24 mouse cellular contexts compared by ENCODE assay signal in the genomic region with DNA sequence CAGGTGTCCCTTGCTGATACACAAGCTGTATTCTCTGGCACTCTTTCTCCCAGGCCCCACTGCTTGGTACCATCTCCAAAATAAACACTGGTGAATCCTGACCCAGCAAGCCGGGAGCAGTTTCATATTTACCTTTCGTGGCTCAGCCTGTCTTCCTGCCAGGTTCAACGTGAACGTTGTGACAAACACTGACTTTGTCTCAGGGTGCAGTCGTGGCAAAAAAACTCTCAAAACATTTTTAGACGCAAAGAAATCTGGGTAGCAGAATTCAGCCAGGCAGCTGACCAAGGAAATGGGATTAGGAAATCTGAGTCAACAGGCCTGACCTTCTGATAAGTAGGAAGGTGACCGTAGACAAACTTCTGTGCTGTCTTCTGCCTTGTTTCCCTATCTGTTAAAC. TPM values are rescaled to one million over a fixed set of nuclear protein-coding genes. Genes with fewer than 3 reads are reported as not detected.
DNase-seq lines count a peak whose midpoint lies in the region; ATAC-seq and TF ChIP-seq lines count a peak whose summit lies in the region.
"Had no signal": no experiment of that assay in that cellular context is flagged by ENCODE, and none has a peak within 500 bp of the region (broad histone marks: within the 10 kb centered on the region; RNA-seq: fewer than 3 reads in every experiment).

No protein-coding gene starts in this region.

- WGBS in heart, embryonic 16.5 days: 41% methylated on average over 7 of the region's 7 CpGs
- 47% methylated on average over 7 of the region's 7 CpGs for WGBS in heart, embryonic 12.5 days
- 89% methylated on average over 7 of the region's 7 CpGs for WGBS in forebrain, embryonic 13.5 days

- H3K9me3 ChIP-seq in heart, embryonic 16.5 days (replicated peaks; ENCODE audit: control insufficient read depth, low read length): no peaks in the 10 kb centered on the region
- H3K9me3 ChIP-seq in heart, embryonic 12.5 days (replicated peaks): no peaks in the 10 kb centered on the region
- H3K9me3 ChIP-seq in forebrain, embryonic 13.5 days (replicated peaks): no peaks in the 10 kb centered on the region
- H3K9me3 ChIP-seq: heart, embryonic 10.5 days; liver, embryonic 13.5 days; midbrain, embryonic 12.5 days; neural tube, embryonic 13.5 days had no signal

- H3K27ac ChIP-seq in heart, embryonic 16.5 days (ENCODE audit: low read length): no peak overlapping the region
- H3K27ac ChIP-seq in heart, embryonic 12.5 days (ENCODE audit: poor library complexity, severe bottlenecking): no peak overlapping the region
- H3K27ac ChIP-seq in forebrain, embryonic 13.5 days: no peak overlapping the region
- H3K27ac ChIP-seq: heart, embryonic 10.5 days; hindbrain, embryonic 14.5 days; liver, embryonic 13.5 days; midbrain, embryonic 12.5 days; neural tube, embryonic 13.5 days had no signal

- no peak overlapping the region for H3ac ChIP-seq in myocyte (ENCODE audit: control insufficient read depth, insufficient read length)

- H3K36me3 ChIP-seq in heart, embryonic 16.5 days (ENCODE audit: control insufficient read depth, insufficient read depth): no peaks in the 10 kb centered on the region
- no peaks in the 10 kb centered on the region for H3K36me3 ChIP-seq in heart, embryonic 12.5 days
- no peaks in the 10 kb centered on the region for H3K36me3 ChIP-seq in myocyte (ENCODE audit: control insufficient read depth, insufficient read depth)
- H3K36me3 ChIP-seq in forebrain, embryonic 13.5 days (ENCODE audit: poor library complexity, severe bottlenecking): no peaks in the 10 kb centered on the region
- H3K36me3 ChIP-seq: heart, embryonic 10.5 days; liver, embryonic 13.5 days; midbrain, embryonic 12.5 days; neural tube, embryonic 13.5 days had no signal

- TF ChIP-seq POLR2A in myocyte (IDR thresholded peaks at IDR 0.05; ENCODE audit: insufficient read length, low read depth): no peak

- no peaks in the 10 kb centered on the region; the same call in 1 of the 2 replicates for H3K4me1 ChIP-seq in heart, embryonic 16.5 days (ENCODE audit: control insufficient read depth, insufficient read depth, low read length)
- peaks cover 10% of the 10 kb centered on the region for H3K4me1 ChIP-seq in heart, embryonic 12.5 days (replicated peaks)
- no peaks in the 10 kb centered on the region for H3K4me1 ChIP-seq in forebrain, embryonic 13.5 days
- H3K4me1 ChIP-seq: liver, embryonic 13.5 days; midbrain, embryonic 12.5 days; neural tube, embryonic 13.5 days had no signal

- peak; percentile 38 to 47 for DNase-seq in cerebellum, postnatal 10 days
- DNase-seq in cerebellum, adult 8-10 months: no peak
- DNase-seq in adipocyte (ENCODE audit: low spot score): peak; percentile 47
- DNase-seq: gastrocnemius, postnatal 25 days; kidney, adult 9 months; kidney, postnatal 36 days; liver, embryonic 13.5 days; lung, postnatal 10 days; right cerebral cortex, adult 18-20 months; thymus, postnatal 14 days had no signal

- H3K4me3 ChIP-seq in heart, embryonic 16.5 days (ENCODE audit: low read length): no peak overlapping the region
- no peak overlapping the region for H3K4me3 ChIP-seq in heart, embryonic 12.5 days
- no peak overlapping the region for H3K4me3 ChIP-seq in myocyte
- H3K4me3 ChIP-seq in forebrain, embryonic 13.5 days: no peak overlapping the region
- H3K4me3 ChIP-seq: heart, embryonic 10.5 days; liver, embryonic 13.5 days; midbrain, embryonic 12.5 days; neural tube, embryonic 13.5 days had no signal

- H3K4me2 ChIP-seq in heart, embryonic 16.5 days (ENCODE audit: low read depth, low read length): no peak overlapping the region
- H3K4me2 ChIP-seq in heart, embryonic 12.5 days: no peak overlapping the region
- H3K4me2 ChIP-seq in myocyte (ENCODE audit: low read depth): peak overlapping the region; percentile 30
- H3K4me2 ChIP-seq in forebrain, embryonic 13.5 days: no peak overlapping the region
- H3K4me2 ChIP-seq: hindbrain, embryonic 14.5 days; liver, embryonic 13.5 days; midbrain, embryonic 12.5 days; neural tube, embryonic 13.5 days had no signal

- H3K27me3 ChIP-seq in heart, embryonic 16.5 days (ENCODE audit: control insufficient read depth, insufficient read depth, low read length): no peaks in the 10 kb centered on the region
- H3K27me3 ChIP-seq in heart, embryonic 12.5 days (replicated peaks): no peaks in the 10 kb centered on the region
- H3K27me3 ChIP-seq in myocyte (ENCODE audit: control insufficient read depth, insufficient read depth, insufficient read length): no peaks in the 10 kb centered on the region
- no peaks in the 10 kb centered on the region for H3K27me3 ChIP-seq in forebrain, embryonic 13.5 days
- H3K27me3 ChIP-seq: CH12.LX; liver, embryonic 13.5 days; midbrain, embryonic 12.5 days; neural tube, embryonic 13.5 days had no signal

- 0 out of 2 replicates have a peak, but pooled peaks have one; percentile 23 for ATAC-seq in heart, embryonic 16.5 days (replicated peaks; ENCODE audit: extremely low read depth, insufficient read depth, low FRiP score)
- ATAC-seq in heart, embryonic 12.5 days (ENCODE audit: insufficient number of reproducible peaks, low FRiP score): no peak
- no peak for ATAC-seq in forebrain, embryonic 13.5 days
- ATAC-seq: forebrain, embryonic 14.5 days had no signal

- no peak overlapping the region for H3K9ac ChIP-seq in heart, embryonic 16.5 days (ENCODE audit: low read length)
- H3K9ac ChIP-seq in heart, embryonic 12.5 days: no peak overlapping the region
- no peak overlapping the region for H3K9ac ChIP-seq in forebrain, embryonic 13.5 days
- H3K9ac ChIP-seq: hindbrain, embryonic 14.5 days; liver, embryonic 13.5 days; midbrain, embryonic 12.5 days; neural tube, embryonic 13.5 days had no signal

- H3K79me2 ChIP-seq in myocyte (ENCODE audit: control insufficient read depth, insufficient read depth): no peaks in the 10 kb centered on the region

TF ChIP-seq in myocyte, 11 proteins besides CTCF, POLR2A, EP300 and RAD21:
- TF ChIP-seq MYOG (IDR thresholded peaks at IDR 0.05; ENCODE audit: control insufficient read depth in 1 of 3, insufficient read depth in 1 of 3, insufficient read length in 2 of 3, low read depth in 2 of 3) (no peak), USF1 (IDR thresholded peaks at IDR 0.05; ENCODE audit: low read depth) (peak; percentile 7), REST (IDR thresholded peaks at IDR 0.05; ENCODE audit: insufficient read depth, insufficient read length) (no peak)

RNA-seq across cellular contexts. Expression of a gene that starts 13.2 kb away (rescaled TPM):
- polyA plus RNA-seq in heart, embryonic 16.5 days (2015; fragmentation: Nextera tagmentation; extraction: Ambion mirVana): 1.1 and 1.7 TPM in 2 replicates
- polyA plus RNA-seq in heart, embryonic 12.5 days (2016; fragmentation: Nextera tagmentation; extraction: Ambion mirVana): 0.44 and 0.46 TPM in 2 replicates
- 7.9 TPM for polyA plus RNA-seq in myocyte (2012; fragmentation: generic; extraction: Trizol)
- polyA plus RNA-seq in forebrain, embryonic 13.5 days (2015; fragmentation: Nextera tagmentation; extraction: Ambion mirVana): 0.24 TPM in 1 of 2 replicates, not detected in the other

RNA-seq across cellular contexts. Expression of a gene that starts 21.0 kb away (rescaled TPM):
- polyA plus RNA-seq in heart, embryonic 16.5 days (2015; fragmentation: Nextera tagmentation; extraction: Ambion mirVana): 91.6 and 93.2 TPM in 2 replicates
- polyA plus RNA-seq in heart, embryonic 12.5 days (2016; fragmentation: Nextera tagmentation; extraction: Ambion mirVana): 82.2 and 84.1 TPM in 2 replicates
- 29.4 TPM for polyA plus RNA-seq in myocyte (2012; fragmentation: generic; extraction: Trizol)
- 97.0 and 102 TPM in 2 replicates for polyA plus RNA-seq in forebrain, embryonic 13.5 days (2015; fragmentation: Nextera tagmentation; extraction: Ambion mirVana)

RNA-seq across cellular contexts. Expression of a gene that starts 47.1 kb away (rescaled TPM):
- polyA plus RNA-seq in heart, embryonic 16.5 days (2015; fragmentation: Nextera tagmentation; extraction: Ambion mirVana): 3.7 and 3.9 TPM in 2 replicates
- polyA plus RNA-seq in heart, embryonic 12.5 days (2016; fragmentation: Nextera tagmentation; extraction: Ambion mirVana): 3.9 and 4.0 TPM in 2 replicates
- 1.9 TPM for polyA plus RNA-seq in myocyte (2012; fragmentation: generic; extraction: Trizol)
- 16.4 and 17.3 TPM in 2 replicates for polyA plus RNA-seq in forebrain, embryonic 13.5 days (2015; fragmentation: Nextera tagmentation; extraction: Ambion mirVana)

RNA-seq across cellular contexts. Expression of a gene that starts 47.4 kb away (rescaled TPM):
- polyA plus RNA-seq in heart, embryonic 16.5 days (2015; fragmentation: Nextera tagmentation; extraction: Ambion mirVana): 0.21 TPM in 1 of 2 replicates, not detected in the other
- 0.08 TPM in 1 of 2 replicates, not detected in the other for polyA plus RNA-seq in heart, embryonic 12.5 days (2016; fragmentation: Nextera tagmentation; extraction: Ambion mirVana)
- 0.02 TPM for polyA plus RNA-seq in myocyte (2012; fragmentation: generic; extraction: Trizol)
- 0.20 and 0.37 TPM in 2 replicates for polyA plus RNA-seq in forebrain, embryonic 13.5 days (2015; fragmentation: Nextera tagmentation; extraction: Ambion mirVana)

RNA-seq across cellular contexts. Expression of a gene that starts 53.6 kb away (rescaled TPM):
- polyA plus RNA-seq in heart, embryonic 16.5 days (2015; fragmentation: Nextera tagmentation; extraction: Ambion mirVana): not detected in 2 replicates
- polyA plus RNA-seq in heart, embryonic 12.5 days (2016; fragmentation: Nextera tagmentation; extraction: Ambion mirVana): 0.22 TPM in 1 of 2 replicates, not detected in the other
- not detected for polyA plus RNA-seq in myocyte (2012; fragmentation: generic; extraction: Trizol)
- 0.18 TPM in 1 of 2 replicates, not detected in the other for polyA plus RNA-seq in forebrain, embryonic 13.5 days (2015; fragmentation: Nextera tagmentation; extraction: Ambion mirVana)
- polyA plus RNA-seq: brain, embryonic 14.5 days; cerebellum, adult 2 months; forebrain, embryonic 14.5 days; hindbrain, embryonic 14.5 days; intestine, embryonic 14.5 days; liver, embryonic 13.5 days; neural tube, embryonic 13.5 days; small intestine, adult 2 months had no signal
